Mouse (Mus musculus) urinary bladder, adult 2 months (tissue): ENCODE measurements around the gene Rundc1. TPM values are rescaled to one million over a fixed set of nuclear protein-coding genes. Genes with fewer than 3 reads are reported as not detected.
A peak's percentile ranks its signal among the peaks of the same experiment; 100 is the strongest.
"Not testable (repeated sequence)": the region's sequence is repeated elsewhere in the genome, so short reads cannot be mapped to it uniquely, and the experiment has no call there.

Experiments used
- DNase-seq: peaks from one replicate; pipeline ENCODE4 v3.0.0; 2022; ENCODE audit warnings: low spot score
- polyA plus RNA-seq: library from polyadenylated mRNA; depleted of rRNA; stranded (reverse); fragments of >200 nt; gene quantifications from 2 replicates; pipeline ENCODE4 v1.2.3, GENCODE M21; 2012; rRNA removed

Gene Rundc1
- 22.1 and 22.9 TPM in 2 replicates for polyA plus RNA-seq

DNA sequence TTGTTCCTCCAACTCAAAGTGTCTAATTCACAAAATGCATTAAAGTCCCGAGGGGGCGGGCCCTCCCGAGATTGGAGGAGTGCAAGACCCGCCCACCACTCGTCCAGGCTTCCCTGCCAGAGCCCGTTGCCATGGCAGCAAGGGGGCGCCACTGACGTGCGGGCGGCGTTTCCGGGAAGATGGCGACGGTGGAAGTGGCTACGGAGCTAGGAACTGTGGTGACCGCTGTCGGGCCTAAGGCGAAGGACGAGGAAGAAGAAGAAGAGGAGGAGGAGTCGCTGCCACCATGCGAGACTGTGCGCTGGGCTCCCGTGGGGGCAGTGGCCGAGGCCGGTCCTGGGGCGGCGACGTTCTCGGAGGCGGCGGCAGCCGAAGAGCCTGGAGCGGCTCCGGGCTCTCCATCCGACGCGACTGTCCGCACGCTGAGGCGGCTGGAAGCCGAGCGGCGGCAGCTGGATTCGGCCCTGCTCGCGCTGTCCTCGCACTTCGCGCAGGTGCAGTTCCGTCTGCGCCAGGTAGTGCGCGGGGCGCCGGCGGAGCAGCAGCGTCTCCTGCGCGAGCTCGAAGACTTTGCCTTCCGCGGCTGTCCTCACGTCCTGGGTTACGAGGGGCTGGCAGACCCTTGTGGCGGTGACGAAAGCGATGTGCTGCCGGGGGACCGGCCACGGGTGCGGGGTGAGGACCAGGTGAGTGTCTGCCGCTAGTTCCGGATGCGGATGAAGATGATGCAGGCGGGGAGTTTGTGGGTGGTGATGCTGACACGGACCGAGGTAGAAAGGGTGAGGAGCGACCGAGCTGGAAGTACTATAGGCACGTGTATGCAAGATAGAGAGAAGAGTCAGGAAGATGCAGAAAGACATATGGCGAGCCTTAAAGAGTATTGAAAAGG lies at the start of gene Rundc1, which contains the start of gene Ptges3l:
Rundc1 (plus strand) TSS at position 161 of the 889 bp plus-strand sequence.
Ptges3l (minus strand) TSS at position 409 of the 889 bp plus-strand sequence.
- peak; percentile 95 for DNase-seq

DNA sequence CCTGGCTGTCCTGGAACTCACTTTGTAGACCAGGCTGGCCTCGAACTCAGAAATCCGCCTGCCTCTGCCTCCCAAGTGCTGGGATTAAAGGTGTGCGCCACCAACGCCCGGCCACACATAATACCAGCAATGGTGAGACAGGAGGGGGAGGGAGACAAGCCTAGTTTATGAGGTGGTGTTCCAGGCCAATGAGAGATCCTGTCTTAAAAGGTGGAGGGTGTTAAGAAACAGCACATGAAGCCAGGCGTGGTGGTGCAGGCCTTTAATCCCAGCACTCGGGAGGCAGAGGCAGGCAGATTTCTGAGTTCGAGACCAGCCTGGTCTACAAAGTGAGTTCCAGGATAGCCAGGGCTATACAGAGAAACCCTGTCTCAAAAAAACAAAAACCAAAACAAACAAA lies 46.7 kb upstream of the Rundc1 start:
- DNase-seq, result not testable (repeated sequence)

DNA sequence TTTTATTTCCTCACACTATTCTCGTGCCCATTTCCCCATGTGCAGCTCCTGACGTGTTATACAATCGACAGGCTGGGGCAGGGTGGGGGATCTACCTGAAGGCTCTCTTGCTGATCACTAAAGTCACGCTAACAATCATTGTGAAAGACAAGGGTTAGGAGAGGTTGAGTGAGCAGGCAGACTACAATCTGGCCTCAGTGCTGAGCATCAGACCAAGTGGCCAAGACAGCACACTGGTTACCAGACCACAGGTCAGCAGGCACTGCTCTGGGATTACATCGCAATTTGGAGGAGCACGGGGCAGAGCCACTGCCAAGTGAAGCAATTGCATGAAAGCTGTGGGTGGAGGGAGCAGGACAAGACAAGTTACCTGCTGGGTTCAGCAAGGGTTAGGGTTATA lies 46.0 kb upstream of the Rundc1 start:
- no peak for DNase-seq

DNA sequence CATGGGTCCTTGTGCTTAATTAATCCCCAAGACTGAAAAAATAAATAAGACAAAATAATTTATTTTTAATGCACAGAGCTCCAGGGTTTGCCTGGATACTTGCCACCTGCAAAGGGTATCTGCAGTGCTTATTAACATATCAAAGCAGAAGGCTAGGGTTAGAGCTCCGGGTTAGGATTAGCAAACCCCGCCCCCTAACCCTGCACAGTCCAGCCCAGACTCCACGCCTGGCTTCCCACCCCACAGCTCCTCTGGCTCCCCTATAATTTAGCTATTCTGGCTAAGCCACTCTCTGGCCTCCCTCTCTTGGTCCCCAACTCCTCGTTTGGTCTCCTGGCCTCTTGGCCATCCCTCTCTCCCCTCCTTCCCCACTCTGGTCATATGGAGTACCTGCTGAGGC lies 43.1 kb upstream of the Rundc1 start:
- no peak for DNase-seq

DNA sequence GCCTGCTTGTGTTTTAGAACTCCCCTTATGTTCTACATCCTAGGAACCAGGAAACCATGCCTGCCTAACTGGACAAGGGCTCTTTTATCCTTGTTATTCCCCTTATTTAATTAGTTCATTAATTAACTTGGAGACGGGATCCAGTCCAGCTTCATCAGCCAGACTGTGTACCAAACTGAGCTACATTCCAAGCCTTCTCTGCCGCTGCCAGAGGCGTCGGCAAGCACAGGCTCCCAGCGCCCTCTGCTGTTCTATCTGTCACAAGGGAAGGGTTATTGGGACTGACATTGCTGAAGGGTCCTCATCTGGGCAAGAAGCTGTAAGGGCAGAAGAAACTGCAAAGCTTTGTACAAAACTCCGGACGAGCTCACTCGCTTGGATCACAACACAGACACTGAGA lies 29.8 kb upstream of the Rundc1 start:
- no peak for DNase-seq

DNA sequence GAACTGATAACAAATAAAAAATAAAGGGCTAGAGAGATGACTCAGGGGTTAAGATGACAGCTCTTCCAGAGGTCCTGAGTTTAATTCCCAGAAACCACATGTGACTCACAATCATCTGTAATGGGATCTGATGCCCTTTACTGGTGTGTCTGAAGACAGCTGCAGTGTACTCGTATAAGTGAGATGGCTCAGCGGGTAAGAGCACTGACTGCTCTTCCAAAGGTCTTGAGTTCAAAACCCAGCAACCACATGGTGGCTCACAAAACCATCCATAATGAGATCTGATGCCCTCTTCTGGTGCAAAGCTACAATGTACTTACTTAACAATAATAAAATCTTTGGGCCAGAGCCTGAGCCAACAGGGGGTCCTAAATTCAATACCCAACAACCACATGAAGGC lies 9.6 kb upstream of the Rundc1 start:
- no peak for DNase-seq

DNA sequence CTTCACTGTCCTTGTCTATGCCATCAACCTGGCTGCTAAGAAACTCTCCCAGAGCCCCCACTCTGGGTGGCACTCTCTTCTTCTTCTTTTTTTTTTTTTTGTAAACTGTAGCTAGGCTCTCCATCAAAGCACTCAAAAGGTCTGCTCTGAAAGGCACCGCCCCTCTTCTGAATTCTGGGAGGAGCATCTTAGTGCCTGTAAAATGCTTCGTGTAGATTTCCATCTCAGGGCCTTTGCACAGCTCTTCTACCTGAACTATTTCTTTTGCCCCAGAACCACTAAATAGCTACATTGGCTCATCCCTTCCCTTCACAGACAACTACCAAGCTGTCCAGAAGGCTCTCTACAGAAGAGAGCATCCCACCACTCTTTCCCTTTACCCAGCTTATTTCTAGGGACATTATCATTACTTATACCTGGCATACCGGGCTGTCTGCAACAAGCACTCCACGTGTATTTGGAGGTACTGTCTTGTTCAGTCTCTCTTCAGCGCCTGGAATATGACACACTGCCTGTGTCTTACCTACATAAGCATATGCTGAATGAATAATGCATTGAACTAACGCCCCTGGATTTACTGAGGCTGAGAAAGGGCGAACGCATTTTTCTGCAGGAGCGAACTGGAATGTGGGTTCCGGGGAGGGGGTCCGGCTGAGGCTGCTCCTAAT lies 8.3 kb upstream of the Rundc1 start:
- DNase-seq, result no peak

DNA sequence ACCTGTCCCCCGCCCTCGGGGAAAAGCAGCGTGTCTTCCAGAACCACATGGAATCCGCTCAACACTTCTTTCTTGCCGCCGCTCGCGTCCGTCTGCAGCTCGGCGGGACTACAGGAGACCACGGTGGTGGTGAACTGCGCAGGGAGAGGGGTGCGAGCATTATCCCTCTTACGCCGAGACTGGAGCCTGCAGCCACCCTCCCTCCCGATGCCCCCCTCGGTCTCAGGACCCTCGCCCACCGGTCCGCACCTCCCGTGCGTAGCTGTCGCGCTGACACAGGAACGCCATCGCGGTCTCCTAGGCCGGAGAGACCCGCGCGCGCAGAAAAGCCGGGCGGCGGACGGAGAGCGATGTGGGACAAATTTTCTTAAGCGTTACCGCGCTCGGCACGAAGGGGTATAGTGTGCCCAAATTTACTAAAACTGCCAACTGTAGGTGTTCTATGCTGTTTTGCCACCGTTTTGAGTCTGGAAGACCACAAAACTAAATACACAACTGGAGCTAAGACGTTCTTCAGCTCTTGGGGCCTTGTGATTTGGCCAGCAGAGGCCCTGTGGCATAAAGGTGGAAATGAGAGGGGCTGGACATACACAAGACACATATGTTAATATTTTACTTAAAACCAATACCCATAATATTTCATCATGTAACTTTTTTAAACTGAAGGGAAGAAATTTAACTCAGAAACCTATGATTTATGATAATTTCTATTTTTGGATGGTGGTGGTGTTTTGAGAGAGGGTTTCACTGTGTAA lies 7.6 kb upstream of the Rundc1 start, which contains the start of gene Aarsd1:
Aarsd1 (minus strand) TSS at position 515 of the 755 bp plus-strand sequence.
- peak; percentile 85 for DNase-seq

DNA sequence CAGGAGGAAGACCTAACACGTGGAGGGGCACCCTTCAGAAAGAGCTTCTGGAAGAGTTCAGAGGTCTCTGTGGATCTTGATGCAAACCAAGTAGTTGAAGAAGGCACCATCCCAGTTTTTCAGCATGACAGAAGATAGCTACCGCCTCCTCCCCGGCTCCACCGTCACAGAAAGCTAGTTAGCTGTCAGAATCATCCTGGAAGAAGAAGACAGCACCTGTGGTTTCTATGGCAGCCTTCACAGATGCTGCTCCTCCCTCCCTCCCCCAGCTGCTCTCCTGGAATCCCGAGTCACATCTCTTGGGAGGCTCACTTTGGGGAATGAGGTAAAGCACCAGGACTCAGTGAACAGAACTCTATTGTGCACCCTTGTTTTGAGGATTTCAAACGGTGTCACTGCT lies 5.9 kb upstream of the Rundc1 start:
- DNase-seq, result no peak

DNA sequence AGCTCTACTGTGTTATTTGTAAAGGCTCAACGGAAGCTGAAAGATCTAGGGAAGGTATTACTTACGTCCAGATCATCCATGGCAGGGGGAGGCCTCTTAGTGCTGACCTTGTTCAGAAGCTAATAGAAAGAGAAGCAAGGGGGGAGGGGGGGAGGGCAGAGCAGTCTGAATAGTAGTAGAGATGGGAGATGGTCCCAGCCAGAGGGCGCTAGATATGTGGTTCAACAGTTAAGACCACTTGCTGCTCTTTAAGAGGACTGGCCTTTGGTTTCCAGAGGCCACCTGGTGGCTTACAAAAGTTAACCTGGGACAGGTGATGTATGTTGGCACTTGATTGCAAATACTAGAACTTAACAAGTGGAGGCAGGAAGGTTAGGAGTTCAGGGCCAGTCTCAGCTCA lies 5.3 kb upstream of the Rundc1 start:
- no peak for DNase-seq

DNA sequence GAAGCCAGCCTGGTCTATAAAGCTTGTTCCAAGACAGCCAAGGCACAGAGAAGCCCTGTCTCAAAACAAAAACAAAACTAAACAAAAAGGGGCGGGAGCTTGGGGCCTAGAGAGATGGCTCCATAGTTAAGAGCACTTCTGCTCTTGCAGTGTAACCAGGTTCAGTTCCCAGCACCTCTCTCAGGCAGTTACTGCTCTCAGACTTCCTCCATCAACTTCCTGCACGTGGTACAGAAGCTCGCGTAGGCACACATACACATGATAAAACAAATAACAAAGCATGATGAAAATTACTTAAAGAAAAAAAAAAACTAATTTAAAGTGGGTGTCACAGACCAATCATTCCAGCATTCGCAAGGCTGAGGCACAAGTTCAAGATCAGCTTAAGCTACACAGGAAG lies 4.7 kb upstream of the Rundc1 start:
- DNase-seq, result no peak

DNA sequence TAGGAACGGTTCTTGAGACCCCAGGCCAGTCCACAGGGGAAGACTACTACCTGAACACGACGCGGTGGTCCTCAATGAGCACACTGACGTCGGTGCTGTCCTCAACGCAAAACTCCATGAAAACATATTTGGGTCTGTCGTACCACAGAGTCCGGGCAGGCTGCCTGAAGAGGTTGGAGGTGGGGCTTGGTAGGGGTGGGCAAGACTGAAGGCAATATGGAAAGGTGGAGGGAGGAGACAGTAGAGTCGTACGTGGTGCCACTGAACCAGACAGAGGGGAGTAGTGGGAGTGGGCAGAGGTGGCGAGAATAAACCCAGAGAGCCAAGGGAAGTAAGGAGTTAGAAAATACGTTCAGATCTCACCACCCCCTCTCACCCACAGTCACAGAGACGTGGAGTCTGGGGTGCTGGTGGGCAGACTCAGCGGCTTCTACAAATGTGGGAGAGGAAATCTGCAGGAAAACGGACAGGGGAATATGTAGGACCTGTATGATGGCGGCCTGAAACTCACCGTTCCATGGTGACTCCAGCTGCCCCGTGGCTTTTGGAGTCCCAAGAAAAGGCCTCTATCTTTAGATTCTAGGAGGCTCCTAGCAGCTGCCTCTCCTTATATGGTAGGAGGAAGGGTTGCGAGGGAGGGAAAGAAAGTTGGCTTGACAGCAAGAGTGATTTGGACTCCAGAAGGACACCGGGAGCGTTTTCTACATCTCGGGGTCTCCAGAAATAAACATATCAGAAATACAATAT lies 607 bp upstream of the Rundc1 start, which contains the start of gene Gm27029:
Gm27029 (minus strand) TSS at position 692 of the 747 bp plus-strand sequence.
- DNase-seq, result no peak

DNA sequence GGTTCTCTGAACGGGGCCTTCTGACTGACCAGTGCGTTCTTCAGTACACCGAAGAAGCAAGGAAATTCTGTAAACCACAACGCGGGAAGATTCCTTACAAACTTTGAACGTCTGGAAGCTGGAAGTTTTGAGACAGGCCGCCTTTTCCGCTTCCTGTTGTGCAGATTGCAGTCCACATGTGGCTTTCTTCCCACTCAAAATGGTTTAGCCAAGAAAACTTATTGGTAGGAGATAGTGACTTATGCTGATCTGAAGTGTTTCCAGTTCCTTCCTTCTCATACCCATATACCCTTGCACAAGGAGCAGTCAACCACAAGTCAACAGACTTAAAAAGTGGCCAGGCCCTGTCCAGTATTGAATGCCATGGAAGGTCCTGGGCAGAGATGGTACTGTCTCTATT lies 1.3 kb downstream of the Rundc1 start:
- DNase-seq, result no peak

DNA sequence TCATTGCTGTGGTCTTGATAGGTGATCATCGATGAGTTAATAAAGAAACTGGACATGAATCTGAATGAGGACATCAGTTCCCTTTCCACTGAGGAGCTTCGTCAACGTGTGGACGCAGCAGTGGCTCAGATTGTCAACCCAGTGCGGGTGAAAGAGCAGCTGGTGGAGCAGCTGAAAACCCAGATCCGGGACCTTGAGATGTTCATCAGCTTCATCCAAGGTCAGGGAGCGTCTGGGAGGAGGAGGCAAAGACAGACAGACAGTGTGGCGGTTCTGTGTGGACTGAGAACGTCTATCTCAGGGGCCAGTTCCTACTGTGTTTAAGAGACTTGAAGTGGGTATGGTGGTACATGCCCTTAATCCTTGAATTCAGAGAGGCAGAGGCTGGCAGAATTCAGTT lies 6.4 kb downstream of the Rundc1 start:
- no peak for DNase-seq

DNA sequence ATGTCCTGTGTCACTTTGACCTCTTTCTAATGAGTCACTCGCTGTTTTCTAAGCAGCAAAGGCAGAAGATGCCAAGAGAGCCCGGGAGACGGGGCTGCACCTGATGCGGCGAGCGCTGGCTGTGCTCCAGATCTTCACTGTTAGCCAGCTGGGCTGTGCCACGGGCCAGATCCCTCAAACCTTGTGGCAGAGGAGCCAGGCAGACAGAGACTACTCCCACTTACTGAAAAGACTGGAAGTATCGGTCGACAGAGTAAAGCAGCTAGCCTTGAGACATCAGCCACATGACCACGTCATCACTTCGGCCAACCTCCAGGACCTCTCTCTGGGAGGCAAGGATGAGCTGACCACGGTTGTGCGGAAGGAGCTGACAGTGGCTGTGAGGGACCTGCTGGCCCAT lies 8.5 kb downstream of the Rundc1 start:
- no peak for DNase-seq

DNA sequence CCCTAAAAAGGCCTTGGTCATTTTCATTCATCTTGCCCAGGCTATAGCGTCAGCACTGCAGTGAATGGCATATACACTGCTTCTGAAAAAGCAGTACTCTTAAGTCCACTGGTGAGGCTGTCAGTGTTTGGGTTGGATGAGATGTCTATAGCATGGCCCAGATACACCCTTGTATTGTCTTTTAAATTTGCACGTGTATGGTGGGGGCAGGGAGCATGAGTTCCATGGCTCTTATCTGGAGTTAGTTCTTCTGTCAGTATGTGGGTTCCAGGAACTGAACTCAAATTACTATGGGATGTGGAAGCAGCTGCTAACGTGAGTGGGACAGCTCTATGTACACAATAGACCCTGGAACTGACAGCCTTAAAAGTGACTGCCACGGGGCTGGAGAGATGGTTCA lies 10.9 kb downstream of the Rundc1 start:
- DNase-seq, result no peak

DNA sequence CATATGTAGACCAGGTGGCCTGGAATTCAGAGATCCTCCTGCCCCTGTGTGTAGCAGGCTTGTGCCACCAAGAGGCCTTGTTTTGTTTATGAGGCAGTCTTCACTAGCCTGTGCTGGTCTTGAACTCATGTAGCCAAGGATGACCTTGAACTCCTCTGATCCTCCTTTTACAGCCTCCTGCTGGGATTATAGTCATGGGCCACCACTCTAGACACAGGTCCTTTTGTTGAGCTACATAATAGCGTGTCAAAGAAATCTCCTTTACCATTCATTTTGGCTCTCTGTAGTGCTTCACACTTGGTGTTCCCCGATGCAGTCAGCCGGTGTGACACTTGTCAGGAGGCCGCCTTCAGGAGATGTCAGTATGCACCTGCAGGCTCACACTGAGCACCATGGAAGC lies 12.0 kb downstream of the Rundc1 start:
- no peak for DNase-seq

DNA sequence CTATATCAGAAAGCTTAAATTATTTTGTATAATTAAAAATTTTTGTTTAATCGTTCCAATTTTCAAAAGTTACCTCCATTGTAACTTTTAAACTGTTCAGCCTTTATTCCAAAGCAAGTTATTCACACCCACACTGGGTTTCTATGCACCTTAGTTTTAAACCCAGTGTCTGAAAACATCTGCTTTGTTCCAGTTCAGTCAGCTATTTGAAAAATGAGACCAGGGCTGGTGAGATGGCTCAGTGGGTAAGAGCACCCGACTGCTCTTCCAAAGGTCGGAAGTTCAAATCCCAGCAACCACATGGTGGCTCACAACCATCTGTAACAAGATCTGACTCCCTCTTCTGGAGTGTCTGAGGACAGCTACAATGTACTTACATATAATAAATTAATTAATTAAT lies 13.1 kb downstream of the Rundc1 start:
- DNase-seq, result not testable (repeated sequence)

DNA sequence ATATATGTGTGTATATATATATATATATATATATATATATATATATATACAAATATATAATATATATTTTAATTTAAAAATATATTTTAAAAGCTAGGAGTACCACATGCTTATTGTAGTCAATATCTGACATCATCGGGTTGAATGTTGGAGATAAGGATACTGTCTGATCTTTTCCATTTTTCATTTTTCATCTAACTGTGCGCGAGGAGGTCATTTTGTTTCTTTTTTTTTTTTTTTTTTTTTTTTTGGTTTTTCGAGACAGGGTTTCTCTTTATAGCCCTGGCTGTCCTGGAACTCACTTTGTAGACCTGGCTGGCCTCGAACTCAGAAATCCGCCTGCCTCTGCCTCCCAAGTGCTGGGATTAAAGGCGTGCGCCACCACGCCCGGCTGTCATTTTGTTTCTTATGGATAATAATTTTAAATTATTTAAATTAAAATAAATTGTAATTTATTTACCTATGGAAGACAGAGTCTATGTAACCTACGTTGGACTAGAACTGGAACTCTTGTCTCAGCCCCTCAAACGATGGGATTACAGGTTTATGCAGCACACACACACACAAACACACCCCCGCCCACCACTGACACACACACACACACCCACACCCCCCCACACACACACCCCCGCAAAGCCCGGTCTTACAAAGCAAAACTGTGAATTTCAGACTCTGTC lies 16.7 kb downstream of the Rundc1 start:
- DNase-seq, result not testable (repeated sequence)

DNA sequence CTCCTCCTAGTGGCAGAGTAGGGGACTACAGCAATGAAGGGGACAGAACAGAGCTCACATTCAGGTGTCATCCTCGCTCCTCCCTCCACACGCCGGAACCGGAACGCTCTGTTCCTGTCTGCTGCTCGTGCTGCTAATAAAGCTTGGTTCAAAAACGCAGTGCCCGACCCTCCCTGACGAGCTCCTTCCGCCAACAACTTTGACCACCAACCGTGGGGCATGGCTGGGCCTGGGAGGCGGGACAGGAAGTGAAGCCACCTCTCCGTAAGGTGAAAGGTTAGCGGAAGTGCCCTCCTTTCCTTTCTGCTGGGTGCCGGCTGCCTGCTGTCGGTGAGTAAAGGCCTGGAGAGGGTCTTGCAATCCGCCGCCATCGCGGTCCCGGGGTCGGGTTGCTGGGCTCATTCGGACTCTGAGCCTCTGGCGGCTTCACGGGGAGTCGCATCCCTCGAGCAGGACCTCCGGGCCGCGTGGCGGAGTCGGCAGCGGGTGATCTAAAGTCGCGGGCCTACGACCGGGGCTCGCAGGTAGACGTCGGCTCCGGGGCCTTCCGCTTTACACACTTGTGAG lies 17.3 kb downstream of the Rundc1 start, which contains the start of gene Rpl27:
Rpl27 (plus strand) TSS at position 172 of the 567 bp plus-strand sequence.
- DNase-seq, result peak; percentile 89
